Mouse (Mus musculus) embryonic facial prominence, embryonic 10.5 days (tissue): Measurements from ENCODE around the gene Ppm1l. TPM values are rescaled to one million over a fixed set of nuclear protein-coding genes. Genes with fewer than 3 reads are reported as not detected.

Experiments
- DNase-seq: peaks from one replicate; pipeline ENCODE4 v3.0.0-alpha.2; 2017; ENCODE audit warnings: low spot score
- H3K27ac ChIP-seq: fragments of 300-500 bp; sonication (generic); replicated peaks from 2 replicates; pipeline ENCODE4 v1.5.1; 2016; ENCODE audit warnings: mild to moderate bottlenecking
- H3K27me3 ChIP-seq: fragments of 300-500 bp; sonication (generic); replicated peaks from 2 replicates; pipeline ENCODE4 v1.6.1; 2016; ENCODE audit warnings: low read depth, mild to moderate bottlenecking; ENCODE audit not compliant: poor library complexity, severe bottlenecking
- H3K36me3 ChIP-seq: fragments of 300-500 bp; sonication (generic); replicated peaks from 2 replicates; pipeline ENCODE4 v1.6.1; 2016; ENCODE audit warnings: mild to moderate bottlenecking, moderate library complexity
- H3K4me1 ChIP-seq: fragments of 300-500 bp; sonication (generic); 2 replicates; pipeline ENCODE4 v1.6.1; 2016
- H3K4me3 ChIP-seq: fragments of 300-500 bp; sonication (generic); 2 replicates; pipeline ENCODE4 v1.5.1; 2016; ENCODE audit warnings: mild to moderate bottlenecking, moderate library complexity
- H3K9me3 ChIP-seq: fragments of 300-500 bp; sonication (generic); 2 replicates; pipeline ENCODE4 v1.6.1; 2016; ENCODE audit warnings: mild to moderate bottlenecking
- WGBS: fragments of 180-500 bp; shearing (Covaris S2); methylation state at CpG from one replicate; pipeline ENCODE4 v1.1.7; 2016; 5-methylcytosine and 5-hydroxymethylcytosine counted together
- polyA plus RNA-seq: library from polyadenylated mRNA; unstranded; fragments of >200 nt; fragmentation: Nextera tagmentation; extraction: Ambion mirVana; gene quantifications from 2 replicates; pipeline ENCODE4 v1.2.1, GENCODE M21; 2016

The Ppm1l gene
- polyA plus RNA-seq, 1 experiment from 2014 or later, result 10.0 TPM

- WGBS, result 73% methylated on average over 21 of the region's 21 CpGs
- peak; percentile 39 for DNase-seq
These were observed 203.3 kb downstream of the Ppm1l start for GRCm38 (mm10) chr3:69519789-69520558.

GRCm38 (mm10) chr3:69522270-69522669 lies 205.6 kb downstream of the Ppm1l start:
- no peaks in the 10 kb centered on the region for H3K9me3 ChIP-seq
- H3K36me3 ChIP-seq, result 0 out of 2 replicates have a peak, but pooled peaks cover 4% of the 10 kb centered on the region
- DNase-seq, result no peak
- peaks cover 15% of the 10 kb centered on the region for H3K4me1 ChIP-seq
- no peaks in the 10 kb centered on the region for H3K27me3 ChIP-seq
- WGBS, result 94% methylated on average over 3 of the region's 3 CpGs
- no peak overlapping the region for H3K27ac ChIP-seq
- H3K4me3 ChIP-seq, result no peak overlapping the region

More at GRCm38 (mm10) chr3:69519789-69520558, 203.3 kb downstream of the Ppm1l start:
- Histone ChIP-seq H3K27ac (peak overlapping the region; percentile 60), H3K4me3 (no peak overlapping the region), H3K36me3 (0 out of 2 replicates have a peak, but pooled peaks cover 4% of the 10 kb centered on the region), H3K9me3 (no peaks in the 10 kb centered on the region), H3K4me1 (peaks cover 28% of the 10 kb centered on the region), H3K27me3 (no peaks in the 10 kb centered on the region)

GRCm38 (mm10) chr3:69524356-69525071 lies 207.9 kb downstream of the Ppm1l start:
- Histone ChIP-seq H3K27me3 (no peaks in the 10 kb centered on the region), H3K4me1 (peaks cover 15% of the 10 kb centered on the region), H3K9me3 (no peaks in the 10 kb centered on the region), H3K27ac (no peak overlapping the region), H3K36me3 (0 out of 2 replicates have a peak, but pooled peaks cover 4% of the 10 kb centered on the region), H3K4me3 (no peak overlapping the region)
- no peak for DNase-seq
- 86% methylated on average over 8 of the region's 8 CpGs for WGBS

- 69% methylated on average over 8 of the region's 8 CpGs for WGBS
These were observed 208.4 kb downstream of the Ppm1l start for GRCm38 (mm10) chr3:69525072-69525529.

GRCm38 (mm10) chr3:69527384-69527783 lies 210.7 kb downstream of the Ppm1l start:
- Histone ChIP-seq H3K4me3 (no peak overlapping the region), H3K36me3 (0 out of 2 replicates have a peak, but pooled peaks cover under 1% of the 10 kb centered on the region), H3K9me3 (no peaks in the 10 kb centered on the region), H3K4me1 (peaks cover 6% of the 10 kb centered on the region; the same call in 1 of the 2 replicates), H3K27me3 (no peaks in the 10 kb centered on the region), H3K27ac (no peak overlapping the region)
- WGBS, result 94% methylated on average over 1 of the region's 1 CpGs
- DNase-seq, result no peak

More at GRCm38 (mm10) chr3:69525072-69525529, 208.4 kb downstream of the Ppm1l start:
- Histone ChIP-seq H3K36me3 (0 out of 2 replicates have a peak, but pooled peaks cover 4% of the 10 kb centered on the region), H3K4me1 (peaks cover 9% of the 10 kb centered on the region), H3K27me3 (no peaks in the 10 kb centered on the region), H3K4me3 (no peak overlapping the region), H3K27ac (no peak overlapping the region), H3K9me3 (no peaks in the 10 kb centered on the region)
- no peak for DNase-seq

- DNase-seq, result no peak
- Histone ChIP-seq H3K36me3 (no peaks in the 10 kb centered on the region), H3K27me3 (no peaks in the 10 kb centered on the region), H3K9me3 (no peaks in the 10 kb centered on the region), H3K4me3 (no peak overlapping the region), H3K27ac (no peak overlapping the region), H3K4me1 (peaks cover 6% of the 10 kb centered on the region; the same call in 1 of the 2 replicates)
- 86% methylated on average over 7 of the region's 7 CpGs for WGBS
These were observed 212.9 kb downstream of the Ppm1l start for GRCm38 (mm10) chr3:69529576-69529975.

- H3K36me3 ChIP-seq, result no peaks in the 10 kb centered on the region
- peaks cover 9% of the 10 kb centered on the region for H3K4me1 ChIP-seq
- WGBS, result 79% methylated on average over 9 of the region's 9 CpGs
- H3K27ac ChIP-seq, result no peak overlapping the region
- H3K27me3 ChIP-seq, result no peaks in the 10 kb centered on the region
- H3K9me3 ChIP-seq, result no peaks in the 10 kb centered on the region
- H3K4me3 ChIP-seq, result no peak overlapping the region
- no peak for DNase-seq
These were observed 214.8 kb downstream of the Ppm1l start for GRCm38 (mm10) chr3:69531511-69531910.

- WGBS, result 68% methylated on average over 4 of the region's 4 CpGs
- DNase-seq, result no peak
- no peak overlapping the region for H3K27ac ChIP-seq
- no peak overlapping the region for H3K4me3 ChIP-seq
- H3K27me3 ChIP-seq, result no peaks in the 10 kb centered on the region
- H3K4me1 ChIP-seq, result peaks cover 20% of the 10 kb centered on the region
- no peaks in the 10 kb centered on the region for H3K36me3 ChIP-seq
- no peaks in the 10 kb centered on the region for H3K9me3 ChIP-seq
These were observed 216.0 kb downstream of the Ppm1l start for GRCm38 (mm10) chr3:69532687-69533086.

GRCm38 (mm10) chr3:69535486-69535885 lies 218.8 kb downstream of the Ppm1l start:
- Histone ChIP-seq H3K36me3 (no peaks in the 10 kb centered on the region), H3K9me3 (no peaks in the 10 kb centered on the region), H3K4me3 (no peak overlapping the region), H3K27me3 (no peaks in the 10 kb centered on the region), H3K27ac (no peak overlapping the region), H3K4me1 (peaks cover 26% of the 10 kb centered on the region)
- 90% methylated on average over 10 of the region's 10 CpGs for WGBS
- DNase-seq, result no peak

- 72% methylated on average over 25 of the region's 25 CpGs for WGBS
These were observed 219.4 kb downstream of the Ppm1l start for GRCm38 (mm10) chr3:69535941-69536647.

GRCm38 (mm10) chr3:69542962-69543361 lies 226.3 kb downstream of the Ppm1l start:
- H3K9me3 ChIP-seq, result no peaks in the 10 kb centered on the region
- H3K36me3 ChIP-seq, result no peaks in the 10 kb centered on the region
- H3K4me1 ChIP-seq, result peaks cover 5% of the 10 kb centered on the region; the same call in 1 of the 2 replicates
- 90% methylated on average over 8 of the region's 8 CpGs for WGBS
- DNase-seq, result no peak
- H3K27me3 ChIP-seq, result no peaks in the 10 kb centered on the region
- H3K4me3 ChIP-seq, result no peak overlapping the region
- no peak overlapping the region for H3K27ac ChIP-seq

More at GRCm38 (mm10) chr3:69535941-69536647, 219.4 kb downstream of the Ppm1l start:
- no peak for DNase-seq
- H3K27me3 ChIP-seq, result no peaks in the 10 kb centered on the region
- H3K9me3 ChIP-seq, result no peaks in the 10 kb centered on the region
- peaks cover 26% of the 10 kb centered on the region for H3K4me1 ChIP-seq
- H3K4me3 ChIP-seq, result no peak overlapping the region
- H3K27ac ChIP-seq, result no peak overlapping the region
- H3K36me3 ChIP-seq, result no peaks in the 10 kb centered on the region

GRCm38 (mm10) chr3:69543730-69544129 lies 227.1 kb downstream of the Ppm1l start:
- no peak for DNase-seq
- no peak overlapping the region for H3K4me3 ChIP-seq
- no peaks in the 10 kb centered on the region for H3K9me3 ChIP-seq
- H3K36me3 ChIP-seq, result no peaks in the 10 kb centered on the region
- peaks cover 10% of the 10 kb centered on the region for H3K4me1 ChIP-seq
- H3K27ac ChIP-seq, result no peak overlapping the region
- WGBS, result 96% methylated on average over 1 of the region's 1 CpGs
- no peaks in the 10 kb centered on the region for H3K27me3 ChIP-seq
